Mouse (Mus musculus) stomach, embryonic 14.5 days (tissue): ENCODE data around the gene Tspan5. TPM values are rescaled to one million over a fixed set of nuclear protein-coding genes. Genes with fewer than 3 reads are reported as not detected.

Experiments
- ATAC-seq: fragments of 200-750 bp; cut with Nextera tagmentation; 2 replicates; pipeline ENCODE4 v1.8.0; 2017; ENCODE audit warnings: low read depth, moderate TSS enrichment; ENCODE audit not compliant: insufficient number of reproducible peaks, insufficient read depth, low FRiP score
- H3K27ac ChIP-seq: fragments of 300-500 bp; sonication (generic); 2 replicates; pipeline ENCODE4 v1.5.1; 2014; ENCODE audit warnings: mild to moderate bottlenecking, low read length, moderate library complexity, mixed read lengths
- H3K27me3 ChIP-seq: fragments of 300-500 bp; sonication (generic); 2 replicates; pipeline ENCODE4 v1.6.1; 2014; ENCODE audit warnings: low read length, control low read depth, mixed read lengths; ENCODE audit not compliant: control insufficient read depth, insufficient read depth
- H3K36me3 ChIP-seq: fragments of 300-500 bp; sonication (generic); 2 replicates; pipeline ENCODE4 v1.6.1; 2014; ENCODE audit warnings: mild to moderate bottlenecking, control low read depth, low read length, moderate library complexity, mixed read lengths; ENCODE audit not compliant: control insufficient read depth, insufficient read depth
- H3K4me1 ChIP-seq: fragments of 300-500 bp; sonication (generic); 2 replicates; pipeline ENCODE4 v1.6.1; 2014; ENCODE audit warnings: low read length, control low read depth, mixed read lengths; ENCODE audit not compliant: control insufficient read depth, insufficient read depth
- H3K4me2 ChIP-seq: fragments of 300-500 bp; sonication (generic); replicated peaks from 2 replicates; pipeline ENCODE4 v1.6.1; 2014; ENCODE audit warnings: low read depth, low read length, control low read depth
- H3K4me3 ChIP-seq: fragments of 300-500 bp; sonication (generic); 2 replicates; pipeline ENCODE4 v1.5.1; 2014; ENCODE audit warnings: low read depth, low read length, control low read depth
- H3K9ac ChIP-seq: fragments of 300-500 bp; sonication (generic); replicated peaks from 2 replicates; pipeline ENCODE4 v1.6.1; 2014; ENCODE audit warnings: low read depth, mild to moderate bottlenecking, control low read depth, low read length, moderate library complexity, mixed read lengths
- H3K9me3 ChIP-seq: fragments of 300-500 bp; sonication (generic); 2 replicates; pipeline ENCODE4 v1.6.1; 2016; ENCODE audit warnings: low read depth, low read length, control low read depth; ENCODE audit not compliant: control insufficient read depth
- WGBS: fragments of 180-500 bp; shearing (Covaris S2); extraction: QIAGEN DNeasy Blood & Tissue Kit; methylation state at CpG from one replicate; pipeline ENCODE4 v1.1.7; 2014; 5-methylcytosine and 5-hydroxymethylcytosine counted together
- polyA plus RNA-seq: library from polyadenylated mRNA; unstranded; fragments of >200 nt; fragmentation: Nextera tagmentation; extraction: Ambion mirVana; gene quantifications from 2 replicates; pipeline ENCODE4 v1.2.1, GENCODE M21; 2014

Gene Tspan5
- polyA plus RNA-seq, 1 experiment from 2014 or later = 34.3 TPM

- H3K4me1 ChIP-seq = peaks cover 33% of the 10 kb centered on the region
- H3K36me3 ChIP-seq = no peaks in the 10 kb centered on the region
- H3K9ac ChIP-seq = no peak overlapping the region
- no peak overlapping the region for H3K4me3 ChIP-seq
- no peak overlapping the region for H3K27ac ChIP-seq
- WGBS = 97% methylated on average over 2 of the region's 2 CpGs
- H3K27me3 ChIP-seq = no peaks in the 10 kb centered on the region
- no peaks in the 10 kb centered on the region for H3K9me3 ChIP-seq
- ATAC-seq = no peak
- no peak overlapping the region for H3K4me2 ChIP-seq
Observed at GRCm38 (mm10) chr3:138757283-138757682, 15.3 kb downstream of the Tspan5 start.

- peak overlapping the region; percentile 78 for H3K27ac ChIP-seq
- no peak overlapping the region for H3K9ac ChIP-seq
- no peaks in the 10 kb centered on the region for H3K9me3 ChIP-seq
- no peak overlapping the region for H3K4me2 ChIP-seq
- 34% methylated on average over 9 of the region's 9 CpGs for WGBS
- ATAC-seq = no peak
- H3K4me3 ChIP-seq = no peak overlapping the region
- no peaks in the 10 kb centered on the region for H3K27me3 ChIP-seq
- H3K36me3 ChIP-seq = no peaks in the 10 kb centered on the region
- H3K4me1 ChIP-seq = peaks cover 23% of the 10 kb centered on the region
Observed at GRCm38 (mm10) chr3:138759968-138760684, 18.1 kb downstream of the Tspan5 start.

- Histone ChIP-seq H3K4me2 (no peak overlapping the region), H3K27me3 (no peaks in the 10 kb centered on the region), H3K27ac (peak overlapping the region; percentile 78), H3K9me3 (no peaks in the 10 kb centered on the region), H3K4me3 (no peak overlapping the region), H3K4me1 (peaks cover 23% of the 10 kb centered on the region), H3K9ac (no peak overlapping the region), H3K36me3 (no peaks in the 10 kb centered on the region)
- no peak; the same call in 1 of the 2 replicates for ATAC-seq
- 38% methylated on average over 11 of the region's 11 CpGs for WGBS
Observed at GRCm38 (mm10) chr3:138760685-138761119, 18.7 kb downstream of the Tspan5 start.

GRCm38 (mm10) chr3:138761531-138761930 lies 19.5 kb downstream of the Tspan5 start:
- Histone ChIP-seq H3K4me1 (peaks cover 23% of the 10 kb centered on the region), H3K9me3 (no peaks in the 10 kb centered on the region), H3K4me3 (no peak overlapping the region), H3K27ac (peak overlapping the region; percentile 63), H3K4me2 (no peak overlapping the region), H3K27me3 (no peaks in the 10 kb centered on the region), H3K9ac (no peak overlapping the region), H3K36me3 (no peaks in the 10 kb centered on the region)
- no peak for ATAC-seq
- 94% methylated on average over 13 of the region's 13 CpGs for WGBS

GRCm38 (mm10) chr3:138763941-138764340 lies 21.9 kb downstream of the Tspan5 start:
- H3K27ac ChIP-seq = no peak overlapping the region
- 83% methylated on average over 9 of the region's 9 CpGs for WGBS
- no peaks in the 10 kb centered on the region for H3K36me3 ChIP-seq
- no peak for ATAC-seq
- H3K4me3 ChIP-seq = no peak overlapping the region
- H3K4me2 ChIP-seq = no peak overlapping the region
- H3K4me1 ChIP-seq = peaks cover 22% of the 10 kb centered on the region
- no peaks in the 10 kb centered on the region for H3K9me3 ChIP-seq
- no peaks in the 10 kb centered on the region for H3K27me3 ChIP-seq
- no peak overlapping the region for H3K9ac ChIP-seq

- H3K9me3 ChIP-seq = no peaks in the 10 kb centered on the region
- H3K4me3 ChIP-seq = no peak overlapping the region
- H3K27ac ChIP-seq = no peak overlapping the region
- no peaks in the 10 kb centered on the region for H3K27me3 ChIP-seq
- 79% methylated on average over 3 of the region's 3 CpGs for WGBS
- H3K9ac ChIP-seq = no peak overlapping the region
- H3K4me2 ChIP-seq = no peak overlapping the region
- no peaks in the 10 kb centered on the region for H3K36me3 ChIP-seq
- H3K4me1 ChIP-seq = peaks cover 21% of the 10 kb centered on the region
- no peak for ATAC-seq
Observed at GRCm38 (mm10) chr3:138764782-138765181, 22.8 kb downstream of the Tspan5 start.

GRCm38 (mm10) chr3:138767034-138767433 lies 25.0 kb downstream of the Tspan5 start:
- no peak overlapping the region for H3K4me2 ChIP-seq
- no peaks in the 10 kb centered on the region for H3K27me3 ChIP-seq
- WGBS = 76% methylated on average over 8 of the region's 8 CpGs
- no peak overlapping the region for H3K9ac ChIP-seq
- no peak for ATAC-seq
- no peak overlapping the region for H3K4me3 ChIP-seq
- H3K4me1 ChIP-seq = 0 out of 2 replicates have a peak, but pooled peaks cover 3% of the 10 kb centered on the region
- no peak overlapping the region for H3K27ac ChIP-seq
- H3K36me3 ChIP-seq = no peaks in the 10 kb centered on the region
- no peaks in the 10 kb centered on the region for H3K9me3 ChIP-seq

- Histone ChIP-seq H3K27ac (no peak overlapping the region), H3K4me3 (no peak overlapping the region)
- 60% methylated on average over 12 of the region's 12 CpGs for WGBS
Observed at GRCm38 (mm10) chr3:138768541-138769093, 26.6 kb downstream of the Tspan5 start.

More at GRCm38 (mm10) chr3:138768541-138769093, 26.6 kb downstream of the Tspan5 start:
- H3K9me3 ChIP-seq = no peaks in the 10 kb centered on the region
- no peak overlapping the region for H3K4me2 ChIP-seq
- no peak for ATAC-seq
- no peaks in the 10 kb centered on the region for H3K27me3 ChIP-seq
- no peak overlapping the region for H3K9ac ChIP-seq
- no peaks in the 10 kb centered on the region for H3K36me3 ChIP-seq
- peaks cover 7% of the 10 kb centered on the region; the same call in 1 of the 2 replicates for H3K4me1 ChIP-seq
